Mouse (Mus musculus) bone marrow, adult 2 months (tissue): ENCODE results near the gene Uba2.

Experiments used
- CTCF ChIP-seq: fragments of 200-500 bp; IDR thresholded peaks from 2 replicates; pipeline ENCODE4 v1.5.1; 2011; ENCODE audit warnings: low read length, control low read depth; ENCODE audit not compliant: control insufficient read depth, insufficient read depth
- POLR2A ChIP-seq: fragments of 200-500 bp; IDR thresholded peaks from 2 replicates; pipeline ENCODE4 v1.6.1; 2011; ENCODE audit warnings: low read depth, mild to moderate bottlenecking, control low read depth, low read length, borderline replicate concordance; ENCODE audit not compliant: control insufficient read depth

- TF ChIP-seq CTCF: no peak
- peak; percentile 73; the same call in 1 of the 2 replicates for TF ChIP-seq POLR2A
Observed at GRCm38 (mm10) chr7:34196132-34197128, 27.0 kb upstream of the Uba2 start, which contains the start of gene Pdcd2l.
